Mouse (Mus musculus) B cell, adult 67 days (primary cell): ENCODE results near the gene Rasgef1b. TPM values are rescaled to one million over a fixed set of nuclear protein-coding genes. Genes with fewer than 3 reads are reported as not detected.

ENCODE experiments used
- total RNA-seq, 2 experiments: library from RNA; stranded (reverse); gene quantifications; 4 replicates each; pipeline ENCODE4 v1.2.4; 2023

Rasgef1b gene
- 100 to 1,000 TPM; 178 to 208 TPM for total RNA-seq

DNA sequence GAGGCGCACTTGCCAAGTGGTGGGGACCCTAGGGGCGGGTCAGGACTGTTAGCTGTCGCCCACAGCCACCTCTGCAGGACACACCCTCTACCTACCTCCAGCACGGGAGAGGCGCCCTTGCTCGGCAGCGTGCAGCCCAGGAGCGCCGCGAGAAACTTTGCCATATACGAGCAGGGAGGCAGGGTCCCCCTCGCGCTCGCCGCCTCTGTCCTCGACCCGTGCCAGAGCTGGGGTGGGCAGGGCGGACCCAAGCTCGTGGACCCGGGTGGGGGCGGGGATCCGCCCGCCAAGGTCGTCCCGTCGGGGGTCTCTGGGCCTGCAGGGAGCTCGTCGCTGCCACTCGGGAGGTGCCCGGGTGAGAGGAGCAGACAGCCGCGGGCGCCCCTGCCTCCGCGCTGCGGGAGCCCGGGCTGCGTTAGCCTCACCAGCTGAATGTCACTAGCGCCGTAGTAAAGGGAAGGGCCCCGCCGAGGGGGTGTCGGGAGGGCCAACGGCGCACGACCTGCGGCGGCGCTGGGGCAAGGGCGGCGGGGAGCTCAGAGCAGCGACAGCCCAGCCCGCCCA, at the start of gene Rasgef1b:
TSS of gene Rasgef1b (minus strand) at position 417 of the 564 bp plus-strand sequence.

Other genes with a start within 250 kb of the Rasgef1b start
- gene Vamp9, start 177.2 kb upstream of the Rasgef1b start, total RNA-seq: not detected
- gene Hnrnpd, start 249.9 kb upstream of the Rasgef1b start, total RNA-seq: 100 to 1,000 TPM; 302 to 314 TPM
- 1 to 10 TPM; 1.7 to 3.0 TPM for gene 4930524J08Rik, start 250.0 kb upstream of the Rasgef1b start, total RNA-seq